Mouse (Mus musculus): Measurements from ENCODE around the gene Tef. TPM values are rescaled to one million over a fixed set of nuclear protein-coding genes. Genes with fewer than 3 reads are reported as not detected.

Gene Tef
- total and polyA plus RNA-seq, 2 experiments from 2014 or later: 30.4 to 64.1 TPM

- Histone ChIP-seq H3K9me3 (ENCODE audit: low read length) (no peaks in the 10 kb centered on the region), H3K4me1 (ENCODE audit: insufficient read depth, low read length) (0 out of 2 replicates have a peak, but pooled peaks cover 5% of the 10 kb centered on the region), H3K4me3 (ENCODE audit: low read length) (no peak overlapping the region), H3K4me2 (ENCODE audit: low read depth, low read length) (no peak overlapping the region), H3K27ac (no peak overlapping the region), H3K9ac (replicated peaks; ENCODE audit: low read length) (no peak overlapping the region), H3K27me3 (ENCODE audit: insufficient read depth, low read length) (no peaks in the 10 kb centered on the region), H3K36me3 (ENCODE audit: insufficient read depth, low read length) (peaks cover 30% of the 10 kb centered on the region)
- ATAC-seq (no peak), DNase-seq (ENCODE audit: low spot score) (no peak)
- no peak for TF ChIP-seq CTCF (IDR thresholded peaks at IDR 0.05; ENCODE audit: low read depth)
- 97% methylated on average over 15 of the region's 15 CpGs for WGBS
Measured at GRCm38 (mm10) chr15:81851375-81851774, 49.2 kb downstream of the Tef start.

DNA sequence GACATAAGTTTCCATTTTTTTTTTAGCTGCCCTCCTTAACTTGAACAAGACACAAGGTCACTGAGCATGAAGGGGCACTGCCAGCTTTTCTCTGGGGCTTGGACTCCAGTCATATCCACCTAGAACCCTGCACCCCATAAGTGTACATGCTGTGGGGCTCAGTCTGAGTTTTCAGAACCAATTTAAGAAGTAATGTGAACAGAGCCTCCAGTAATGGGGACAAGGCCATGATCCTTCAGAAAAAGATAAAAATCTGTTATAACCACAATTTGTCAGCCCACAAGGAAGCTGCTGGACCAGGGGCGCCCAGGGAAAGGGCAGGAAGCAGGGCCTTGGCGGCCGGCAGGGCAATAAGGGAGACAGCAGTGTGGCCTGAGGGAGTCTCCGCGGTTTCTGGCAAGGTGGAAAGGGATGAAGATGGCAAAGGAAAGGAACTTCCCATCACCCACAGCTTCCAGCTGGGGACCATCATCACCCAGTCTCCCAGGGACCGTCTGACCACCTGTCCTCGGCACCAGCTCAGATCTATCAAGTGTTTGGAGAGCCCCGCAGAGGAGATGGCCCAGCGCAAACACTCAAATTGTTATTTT, 50.3 kb downstream of the Tef start:
- no peak for TF ChIP-seq CTCF (IDR thresholded peaks at IDR 0.05; ENCODE audit: low read depth)
- DNase-seq (ENCODE audit: low spot score): no peak
- Histone ChIP-seq H3K4me1 (ENCODE audit: insufficient read depth, low read length) (0 out of 2 replicates have a peak, but pooled peaks cover 5% of the 10 kb centered on the region), H3K36me3 (ENCODE audit: insufficient read depth, low read length) (peaks cover 30% of the 10 kb centered on the region), H3K27ac (no peak overlapping the region), H3K27me3 (ENCODE audit: insufficient read depth, low read length) (no peaks in the 10 kb centered on the region), H3K9me3 (ENCODE audit: low read length) (no peaks in the 10 kb centered on the region), H3K4me3 (ENCODE audit: low read length) (no peak overlapping the region), H3K4me2 (ENCODE audit: low read depth, low read length) (no peak overlapping the region), H3K9ac (replicated peaks; ENCODE audit: low read length) (no peak overlapping the region)
- 85% methylated on average over 9 of the region's 9 CpGs for WGBS
- no peak for ATAC-seq

- Histone ChIP-seq H3K4me3 (ENCODE audit: low read length) (no peak overlapping the region), H3K4me1 (ENCODE audit: insufficient read depth, low read length) (0 out of 2 replicates have a peak, but pooled peaks cover 5% of the 10 kb centered on the region), H3K36me3 (ENCODE audit: insufficient read depth, low read length) (peaks cover 30% of the 10 kb centered on the region), H3K9me3 (ENCODE audit: low read length) (no peaks in the 10 kb centered on the region), H3K27me3 (ENCODE audit: insufficient read depth, low read length) (no peaks in the 10 kb centered on the region), H3K9ac (replicated peaks; ENCODE audit: low read length) (no peak overlapping the region), H3K4me2 (ENCODE audit: low read depth, low read length) (no peak overlapping the region), H3K27ac (no peak overlapping the region)
- no peak for TF ChIP-seq CTCF (IDR thresholded peaks at IDR 0.05; ENCODE audit: low read depth)
- ATAC-seq (no peak), DNase-seq (ENCODE audit: low spot score) (no peak)
- 90% methylated on average over 7 of the region's 7 CpGs for WGBS
Measured at GRCm38 (mm10) chr15:81853081-81853480, 50.9 kb downstream of the Tef start.

GRCm38 (mm10) chr15:81856030-81856790, 54.0 kb downstream of the Tef start:
- Histone ChIP-seq H3K4me3 (ENCODE audit: low read length) (peak overlapping the region; percentile 74), H3K9me3 (ENCODE audit: low read length) (no peaks in the 10 kb centered on the region), H3K27ac (peak overlapping the region; percentile 92), H3K4me2 (ENCODE audit: low read depth, low read length) (peak overlapping the region; percentile 87), H3K4me1 (ENCODE audit: insufficient read depth, low read length) (0 out of 2 replicates have a peak, but pooled peaks cover 14% of the 10 kb centered on the region), H3K36me3 (ENCODE audit: insufficient read depth, low read length) (peaks cover 6% of the 10 kb centered on the region), H3K9ac (replicated peaks; ENCODE audit: low read length) (peak overlapping the region; percentile 80), H3K27me3 (ENCODE audit: insufficient read depth, low read length) (no peaks in the 10 kb centered on the region)
- DNase-seq (ENCODE audit: low spot score) (peak; percentile 96), ATAC-seq (peak; percentile 88)
- WGBS: under 1% methylated on average over 28 of the region's 28 CpGs
- TF ChIP-seq CTCF (IDR thresholded peaks at IDR 0.05; ENCODE audit: low read depth): no peak

- ATAC-seq: no peak
- Histone ChIP-seq H3K4me1 (ENCODE audit: insufficient read depth, low read length) (0 out of 2 replicates have a peak, but pooled peaks cover 14% of the 10 kb centered on the region), H3K9ac (replicated peaks; ENCODE audit: low read length) (peak overlapping the region; percentile 80), H3K27me3 (ENCODE audit: insufficient read depth, low read length) (no peaks in the 10 kb centered on the region), H3K9me3 (ENCODE audit: low read length) (no peaks in the 10 kb centered on the region), H3K4me3 (ENCODE audit: low read length) (peak overlapping the region; percentile 74), H3K27ac (peak overlapping the region; percentile 92), H3K36me3 (ENCODE audit: insufficient read depth, low read length) (no peaks in the 10 kb centered on the region; the same call in 1 of the 2 replicates), H3K4me2 (ENCODE audit: low read depth, low read length) (peak overlapping the region; percentile 87)
- under 1% methylated on average over 14 of the region's 14 CpGs for WGBS
- peak; percentile 33 for DNase-seq (ENCODE audit: low spot score)
- TF ChIP-seq CTCF (IDR thresholded peaks at IDR 0.05; ENCODE audit: low read depth): no peak
Measured at GRCm38 (mm10) chr15:81856938-81857723, 54.9 kb downstream of the Tef start.

DNA sequence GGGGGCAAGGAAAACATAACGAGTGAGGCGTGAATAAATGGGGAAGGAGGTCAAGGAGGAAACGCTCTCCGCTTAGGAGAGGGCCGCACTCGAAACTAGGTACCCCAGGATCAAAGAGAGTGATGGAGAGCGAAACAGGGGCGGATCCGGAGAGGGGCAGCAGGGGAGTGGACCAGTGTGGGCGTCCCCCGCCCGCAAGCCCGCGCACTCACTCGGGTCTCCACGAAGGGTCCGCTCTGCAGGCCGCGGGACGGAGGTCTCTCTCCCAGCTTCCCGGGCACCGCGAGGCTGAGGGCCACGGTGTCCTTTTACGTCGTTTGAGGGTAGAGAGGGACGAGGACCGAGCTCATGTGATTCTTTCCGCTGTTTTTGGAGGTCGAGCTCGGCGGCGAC, 55.5 kb downstream of the Tef start:
- Histone ChIP-seq H3K9me3 (ENCODE audit: low read length) (no peaks in the 10 kb centered on the region), H3K9ac (replicated peaks; ENCODE audit: low read length) (peak overlapping the region; percentile 80), H3K36me3 (ENCODE audit: insufficient read depth, low read length) (no peaks in the 10 kb centered on the region), H3K27ac (peak overlapping the region; percentile 92), H3K4me3 (ENCODE audit: low read length) (peak overlapping the region; percentile 74), H3K4me1 (ENCODE audit: insufficient read depth, low read length) (0 out of 2 replicates have a peak, but pooled peaks cover 14% of the 10 kb centered on the region), H3K27me3 (ENCODE audit: insufficient read depth, low read length) (no peaks in the 10 kb centered on the region), H3K4me2 (ENCODE audit: low read depth, low read length) (peak overlapping the region; percentile 87)
- TF ChIP-seq CTCF (IDR thresholded peaks at IDR 0.05; ENCODE audit: low read depth): no peak
- WGBS: under 1% methylated on average over 33 of the region's 33 CpGs
- DNase-seq (ENCODE audit: low spot score) (peak; percentile 48), ATAC-seq (no peak)

Measured in hindbrain, postnatal 0 days (tissue).